Mouse (Mus musculus) right cerebral cortex, postnatal 36 days (tissue): Measurements from ENCODE around the gene Fbxo4.

Experiments used
- DNase-seq, 2 experiments: peaks; one replicate each; pipeline ENCODE4 v3.0.0; 2022; ENCODE audit warnings: low spot score in 2 of 2, mixed read lengths in 1 of 2

Gene Fbxo4

DNA sequence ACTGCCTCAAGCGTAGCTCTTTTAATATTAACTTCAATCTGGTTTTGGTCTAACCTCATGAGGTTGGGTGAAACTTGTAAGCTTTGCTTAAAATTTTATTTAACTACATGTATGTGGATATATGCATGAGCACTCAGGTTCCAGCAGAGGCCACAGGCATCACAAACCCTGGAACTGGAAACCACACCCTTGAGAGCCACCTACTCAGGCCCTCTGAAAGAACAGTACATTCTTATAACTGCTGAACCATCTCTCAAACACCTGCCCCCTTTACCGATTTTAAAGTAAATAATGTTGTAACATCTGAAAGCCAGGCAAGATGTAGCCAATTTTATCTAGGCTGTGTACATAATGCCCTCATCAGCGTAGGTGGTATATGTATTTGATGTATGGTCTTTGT is 498 bp upstream of the Fbxo4 start:
- no peak for DNase-seq

DNA sequence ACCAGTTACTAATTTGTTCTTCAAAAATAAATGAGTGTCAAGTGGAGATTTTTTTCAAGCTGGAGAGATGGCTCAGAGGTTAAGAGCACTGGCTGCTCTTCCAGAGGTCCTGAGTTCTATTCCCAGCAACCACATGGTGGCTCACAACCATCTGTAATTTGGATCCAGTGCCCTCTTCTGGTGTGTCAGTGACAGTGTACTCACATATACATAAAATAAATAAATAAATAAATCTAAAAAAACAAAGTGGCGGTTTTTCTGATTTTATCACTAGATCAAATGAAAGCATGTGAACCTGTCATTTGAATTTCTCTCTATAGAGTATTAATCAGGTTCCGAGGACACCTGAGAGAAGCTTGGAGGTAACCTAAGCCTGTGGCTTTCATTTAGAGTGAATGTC is 1.1 kb downstream of the Fbxo4 start:
- no peak for DNase-seq

DNA sequence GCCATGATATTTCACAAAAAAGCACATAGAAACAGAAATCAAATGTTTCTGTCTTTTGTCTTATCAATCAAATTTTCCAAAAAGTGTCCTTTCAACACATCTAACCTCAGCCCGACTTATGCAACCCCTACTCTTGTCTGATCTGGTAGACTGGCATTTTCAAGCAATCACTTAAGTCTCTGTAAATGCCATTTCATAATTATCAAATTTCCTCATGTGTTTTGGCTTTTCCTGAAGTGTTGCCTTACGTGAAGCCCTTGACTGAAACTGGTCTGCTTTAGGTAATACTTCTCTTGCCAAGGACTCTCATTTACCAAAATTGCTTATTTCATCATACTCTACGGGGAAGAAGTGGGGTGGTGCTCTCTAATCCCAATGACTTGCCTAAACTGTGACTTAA is 6.1 kb downstream of the Fbxo4 start:
- no peak for DNase-seq

DNA sequence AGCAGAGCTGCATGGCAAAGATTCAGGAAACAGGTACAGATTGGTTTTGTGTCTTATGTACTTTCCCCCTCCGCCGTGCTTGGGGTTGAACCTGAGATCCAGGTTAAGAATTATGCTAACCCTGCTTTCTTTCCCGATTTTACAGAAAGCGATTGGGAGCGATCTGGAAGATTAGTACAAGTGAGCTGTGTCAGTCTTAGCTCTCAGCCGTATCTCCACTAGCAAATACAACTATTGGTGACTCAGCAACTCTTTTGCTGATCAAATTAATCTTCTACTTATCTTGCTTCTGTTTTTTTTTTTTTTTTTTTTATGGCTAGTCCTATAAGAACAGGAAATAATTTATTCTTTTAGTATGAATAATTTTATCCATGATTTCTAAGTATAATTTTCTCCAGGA is 9.2 kb downstream of the Fbxo4 start:
- no peak for DNase-seq

DNA sequence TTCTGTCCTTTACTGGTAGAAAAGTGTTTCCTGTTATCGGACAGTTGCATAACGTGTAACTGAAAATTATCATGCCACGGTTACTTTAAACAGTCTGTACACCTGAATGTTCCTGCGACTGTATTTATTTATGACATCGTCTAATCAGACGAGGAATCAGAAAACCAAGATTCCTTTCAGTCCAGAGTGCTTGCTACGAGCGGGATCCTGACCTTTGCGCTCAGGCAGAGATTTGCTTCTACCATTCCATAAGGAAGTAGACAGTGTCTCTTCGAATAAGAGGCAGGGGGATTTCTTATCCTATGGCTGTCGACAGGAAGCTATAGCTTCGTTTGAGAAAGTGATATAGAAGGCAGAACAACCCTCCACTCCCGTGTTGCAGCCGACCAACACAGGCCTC is 9.6 kb downstream of the Fbxo4 start:
- no peak for DNase-seq

DNA sequence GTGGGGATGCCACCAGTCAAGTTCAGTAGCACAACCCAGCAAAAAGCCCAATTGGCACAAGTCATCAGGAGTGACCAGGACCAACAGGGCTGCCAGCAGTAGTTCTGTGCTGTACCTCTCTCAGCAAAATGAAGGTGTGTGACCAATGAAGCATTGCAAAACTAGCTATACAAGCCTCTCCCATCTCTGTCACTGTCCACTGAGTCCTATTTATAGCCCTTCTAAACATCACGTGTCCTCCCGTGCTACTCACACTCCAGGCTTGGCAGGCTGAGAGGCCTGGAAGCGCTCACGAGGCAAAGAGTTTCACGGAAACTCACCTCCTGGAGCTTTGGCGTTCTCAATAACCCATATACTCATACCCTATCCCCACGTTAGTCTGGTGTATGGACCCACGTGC is 17.1 kb downstream of the Fbxo4 start:
- DNase-seq, result no peak

DNA sequence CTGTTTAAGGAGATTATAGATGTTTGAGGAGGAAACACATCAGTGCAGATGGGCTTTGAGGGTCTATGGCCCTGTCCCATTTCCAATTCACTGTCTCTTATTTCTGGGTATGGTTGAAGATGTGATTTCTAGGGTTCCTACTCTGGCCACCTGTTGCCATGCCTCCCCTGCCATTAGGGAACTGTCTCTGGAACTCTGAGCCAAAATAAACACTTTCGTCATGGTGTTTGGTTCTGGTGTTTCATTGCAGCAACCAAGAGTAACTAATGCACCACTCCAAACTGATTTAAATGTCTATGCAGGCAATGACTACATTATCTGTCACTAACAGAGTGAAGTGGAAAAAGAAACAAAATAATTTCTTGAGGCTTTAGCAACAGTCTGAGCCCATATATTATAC is 19.3 kb downstream of the Fbxo4 start:
- DNase-seq, result no peak

DNA sequence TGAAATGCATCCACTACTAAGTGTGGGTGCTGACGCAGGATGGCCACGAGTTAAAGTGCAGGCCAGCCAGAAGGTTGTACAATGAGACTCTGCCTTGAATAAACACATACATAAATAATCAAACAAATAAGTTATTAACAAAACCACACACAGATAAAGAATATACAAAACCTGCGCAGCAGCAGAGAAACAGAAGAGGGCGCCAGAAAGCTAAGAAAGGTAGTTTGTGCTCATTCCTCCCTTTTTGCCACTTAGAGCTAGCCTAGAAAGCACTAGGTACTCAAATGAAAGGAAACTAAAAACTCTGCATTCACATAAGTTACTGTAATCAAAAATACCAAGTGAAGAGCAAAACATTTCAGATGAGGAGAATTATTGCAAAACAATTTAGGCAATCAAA is 21.4 kb downstream of the Fbxo4 start:
- DNase-seq, result peak in 1 of 2 experiments; percentile 21

DNA sequence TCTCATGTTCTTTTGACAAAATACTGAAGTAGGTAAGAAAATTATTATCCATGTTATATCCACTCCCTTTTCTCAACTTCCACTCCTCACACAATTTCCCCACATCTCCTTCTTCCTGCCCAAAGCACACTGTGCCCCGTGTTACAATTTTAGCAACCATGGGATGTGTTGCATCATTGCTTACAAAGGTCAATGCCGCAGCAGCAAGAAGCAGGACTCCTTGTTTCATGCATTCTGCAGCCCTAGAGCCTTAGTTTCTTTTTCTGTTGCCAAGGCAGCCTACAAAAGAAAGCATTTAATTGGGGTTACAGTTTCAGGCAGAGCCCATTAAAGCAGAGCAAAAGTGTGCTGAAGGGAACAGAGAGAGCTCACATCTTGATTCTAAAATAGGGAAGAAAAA is 24.4 kb downstream of the Fbxo4 start:
- DNase-seq, result peak in 1 of 2 experiments; percentile 14

DNA sequence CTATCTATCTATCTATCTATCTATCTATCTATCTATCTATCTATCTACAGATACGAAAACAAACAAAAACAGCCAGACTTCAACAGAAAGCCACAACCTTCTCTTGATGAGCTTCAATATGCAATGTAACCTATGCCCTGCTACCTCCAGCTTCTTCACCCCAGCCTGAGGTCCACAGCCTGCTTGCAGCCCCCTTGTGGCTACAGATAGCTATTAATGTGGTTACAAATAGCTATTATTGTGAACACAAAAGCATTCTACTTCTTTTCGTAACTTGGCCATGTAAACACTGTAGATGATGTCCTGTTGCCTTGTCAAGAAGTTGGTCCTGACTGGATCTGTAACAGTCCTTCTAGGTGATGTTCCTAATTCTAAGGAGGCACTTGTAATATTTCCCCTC is 41.2 kb downstream of the Fbxo4 start:
- DNase-seq, result no peak

DNA sequence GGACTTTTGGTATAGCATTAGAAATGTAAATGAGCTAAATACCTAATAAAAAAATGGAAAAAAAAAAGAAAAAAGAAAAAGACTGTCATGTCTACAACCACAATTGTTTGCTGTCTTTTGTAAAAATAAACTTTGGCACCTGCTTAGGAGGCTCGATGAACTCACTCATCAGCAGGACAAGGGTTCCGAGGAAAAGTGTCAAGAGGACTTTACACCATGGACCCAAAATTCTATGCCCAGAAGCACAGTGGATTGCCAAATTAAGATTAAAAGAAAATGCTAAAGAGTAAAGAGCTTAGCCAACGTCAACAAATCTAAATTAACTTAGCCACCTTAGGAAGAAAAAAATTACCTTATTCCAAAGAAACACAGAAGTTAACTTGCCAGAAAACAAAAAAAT is 43.3 kb downstream of the Fbxo4 start:
- DNase-seq, result no peak

DNA sequence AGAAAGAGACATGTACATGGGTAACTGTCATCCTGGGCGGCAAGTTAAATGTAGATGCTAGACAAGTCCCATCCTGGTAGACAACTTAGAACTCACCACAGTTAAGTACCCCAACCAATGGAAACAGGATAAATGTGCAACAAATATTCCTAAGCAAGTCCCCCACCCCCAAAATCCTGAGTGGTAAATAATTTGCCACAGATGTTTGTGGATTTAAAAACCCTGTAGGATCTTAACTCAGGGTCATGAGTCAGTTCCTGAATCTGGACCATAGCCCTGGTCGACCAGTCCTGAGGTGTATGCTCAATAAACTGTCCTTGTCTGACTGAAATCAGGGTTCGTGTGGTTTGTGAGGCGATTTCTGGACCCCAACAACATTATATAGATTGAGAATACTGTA is 45.9 kb downstream of the Fbxo4 start:
- no peak for DNase-seq

DNA sequence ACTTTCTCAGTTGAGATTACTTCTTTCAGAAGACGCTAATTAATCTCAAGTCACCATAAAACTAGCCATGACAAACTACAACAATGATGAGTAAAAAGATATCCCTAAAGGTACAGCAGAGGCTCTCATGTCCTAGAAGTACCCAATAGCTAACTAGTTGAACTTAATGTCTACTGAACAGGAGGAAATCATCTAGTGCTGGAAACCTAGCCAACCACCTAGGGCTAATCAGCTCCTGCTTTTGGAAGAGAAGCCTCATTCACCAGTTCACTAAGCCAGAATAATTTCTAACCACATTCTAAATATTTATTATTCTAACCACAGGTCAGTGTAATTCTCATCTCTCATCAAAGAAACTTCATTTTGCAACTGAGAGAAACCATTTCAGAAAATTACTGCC is 47.4 kb downstream of the Fbxo4 start:
- DNase-seq, result no peak
